In the genomic region with DNA sequence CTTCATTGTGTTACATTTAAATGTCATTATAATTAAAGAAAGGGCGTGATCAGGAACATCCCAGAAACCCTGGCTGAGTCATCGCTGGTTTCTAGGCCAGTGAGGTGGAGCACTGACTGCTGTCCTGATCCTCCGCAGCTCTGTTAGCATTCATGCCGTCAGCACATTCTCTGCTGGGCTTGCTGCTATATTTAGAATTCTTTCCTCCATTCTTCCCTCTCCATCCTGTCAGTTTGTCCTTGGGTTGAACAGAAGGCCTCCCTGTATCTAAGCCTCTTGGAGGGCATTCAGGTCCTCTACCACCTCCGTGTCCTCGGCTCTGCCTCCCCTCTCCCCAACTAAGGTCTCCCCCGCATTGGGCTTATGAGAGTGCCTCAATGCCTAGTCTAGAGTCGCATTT, we compare ENCODE assay signal across 10 mouse cellular contexts. TPM values are rescaled to one million over a fixed set of nuclear protein-coding genes. Genes with fewer than 3 reads are reported as not detected.
DNase-seq lines count a peak whose midpoint lies in the region; ATAC-seq and TF ChIP-seq lines count a peak whose summit lies in the region.
"Had no signal": no experiment of that assay in that cellular context is flagged by ENCODE, and none has a peak within 500 bp of the region (broad histone marks: within the 10 kb centered on the region; RNA-seq: fewer than 3 reads in every experiment).

No protein-coding gene starts in this region.

- no peak for TF ChIP-seq POLR2A in spleen, adult 2 months (IDR thresholded peaks at IDR 0.05; ENCODE audit: low read depth, low read length)

- intact Hi-C loops in heart, postnatal 10 days (cut with DNase I), result loop anchor here (2.0 kb wide), 1 partner anchor 16 kb away; no protein-coding TSS in a partner anchor

- ATAC-seq in hindbrain, postnatal 0 days, result no peak
- no peak for ATAC-seq in hindbrain, embryonic 12.5 days (ENCODE audit: low FRiP score)
- ATAC-seq in forebrain, embryonic 15.5 days (replicated peaks), result no peak

- no peak overlapping the region for H3K9ac ChIP-seq in hindbrain, postnatal 0 days (replicated peaks; ENCODE audit: low read length)
- H3K9ac ChIP-seq in hindbrain, embryonic 12.5 days, result no peak overlapping the region
- H3K9ac ChIP-seq in forebrain, embryonic 15.5 days (replicated peaks), result no peak overlapping the region
- H3K9ac ChIP-seq: embryonic facial prominence, embryonic 12.5 days had no signal

- WGBS in hindbrain, postnatal 0 days, result 74% methylated on average over 8 of the region's 8 CpGs
- WGBS in hindbrain, embryonic 10.5 days, result 84% methylated on average over 8 of the region's 8 CpGs
- 89% methylated on average over 8 of the region's 8 CpGs for WGBS in spleen, adult 2 months
- 85% methylated on average over 8 of the region's 8 CpGs for WGBS in hindbrain, embryonic 12.5 days
- 79% methylated on average over 8 of the region's 8 CpGs for WGBS in forebrain, embryonic 15.5 days

- no peaks in the 10 kb centered on the region for H3K27me3 ChIP-seq in hindbrain, postnatal 0 days (ENCODE audit: insufficient read depth, low read length)
- no peaks in the 10 kb centered on the region for H3K27me3 ChIP-seq in hindbrain, embryonic 10.5 days (ENCODE audit: insufficient read depth, poor library complexity, severe bottlenecking)
- 0 out of 2 replicates have a peak, but pooled peaks cover 1% of the 10 kb centered on the region for H3K27me3 ChIP-seq in spleen, adult 2 months (ENCODE audit: control insufficient read depth, insufficient read depth, low read length)
- H3K27me3 ChIP-seq in hindbrain, embryonic 12.5 days, result no peaks in the 10 kb centered on the region
- no peaks in the 10 kb centered on the region for H3K27me3 ChIP-seq in forebrain, embryonic 15.5 days
- H3K27me3 ChIP-seq: embryonic facial prominence, embryonic 12.5 days had no signal

- no peaks in the 10 kb centered on the region for H3K9me3 ChIP-seq in hindbrain, postnatal 0 days (ENCODE audit: low read length)
- H3K9me3 ChIP-seq in hindbrain, embryonic 10.5 days, result no peaks in the 10 kb centered on the region
- no peaks in the 10 kb centered on the region for H3K9me3 ChIP-seq in hindbrain, embryonic 12.5 days (replicated peaks)
- no peaks in the 10 kb centered on the region for H3K9me3 ChIP-seq in forebrain, embryonic 15.5 days
- H3K9me3 ChIP-seq: embryonic facial prominence, embryonic 12.5 days had no signal

- no peak for TF ChIP-seq CTCF in hindbrain, postnatal 0 days (IDR thresholded peaks at IDR 0.05; ENCODE audit: low read depth)
- no peak for TF ChIP-seq CTCF in spleen, adult 2 months (IDR thresholded peaks at IDR 0.05; ENCODE audit: extremely low read depth, insufficient read depth, insufficient read length, insufficient replicate concordance)

- H3K27ac ChIP-seq in hindbrain, postnatal 0 days, result no peak overlapping the region
- H3K27ac ChIP-seq in hindbrain, embryonic 10.5 days, result no peak overlapping the region
- H3K27ac ChIP-seq in spleen, adult 2 months (ENCODE audit: insufficient read depth, low read length), result peak overlapping the region; percentile 40; the same call in 1 of the 2 replicates
- no peak overlapping the region for H3K27ac ChIP-seq in hindbrain, embryonic 12.5 days
- no peak overlapping the region for H3K27ac ChIP-seq in forebrain, embryonic 15.5 days (replicated peaks)
- H3K27ac ChIP-seq: embryonic facial prominence, embryonic 12.5 days had no signal

- peak; percentile 28 for DNase-seq in hindbrain, postnatal 0 days (ENCODE audit: low spot score)
- DNase-seq in hindbrain, embryonic 10.5 days (ENCODE audit: low spot score), result no peak
- DNase-seq in spleen, adult 2 months (ENCODE audit: low read depth in 1 of 2, low spot score in 2 of 2), result no peak
- DNase-seq in spleen, postnatal 14 days (ENCODE audit: low spot score in 2 of 2), result no peak
- DNase-seq in heart, postnatal 10 days, result peak; percentile 72 to 79
- peak; percentile 73 for DNase-seq in yolk sac, embryonic 10.5 days (ENCODE audit: low spot score)
- DNase-seq: thymus, adult 2 months had no signal

- no peak overlapping the region for H3K4me3 ChIP-seq in hindbrain, postnatal 0 days (ENCODE audit: low read length)
- no peak overlapping the region for H3K4me3 ChIP-seq in hindbrain, embryonic 10.5 days
- no peak overlapping the region for H3K4me3 ChIP-seq in spleen, adult 2 months (ENCODE audit: extremely low read depth, insufficient read depth, insufficient read length)
- H3K4me3 ChIP-seq in hindbrain, embryonic 12.5 days, result no peak overlapping the region
- no peak overlapping the region for H3K4me3 ChIP-seq in forebrain, embryonic 15.5 days
- H3K4me3 ChIP-seq: embryonic facial prominence, embryonic 12.5 days had no signal

- no peaks in the 10 kb centered on the region for H3K36me3 ChIP-seq in hindbrain, postnatal 0 days (ENCODE audit: insufficient read depth, low read length)
- H3K36me3 ChIP-seq in hindbrain, embryonic 10.5 days, result peaks cover 42% of the 10 kb centered on the region
- H3K36me3 ChIP-seq in spleen, adult 2 months (ENCODE audit: control insufficient read depth, insufficient read depth, low read length), result no peaks in the 10 kb centered on the region
- no peaks in the 10 kb centered on the region for H3K36me3 ChIP-seq in hindbrain, embryonic 12.5 days
- no peaks in the 10 kb centered on the region for H3K36me3 ChIP-seq in forebrain, embryonic 15.5 days

- no peak overlapping the region for H3K4me2 ChIP-seq in hindbrain, postnatal 0 days (ENCODE audit: low read depth, low read length)
- no peak overlapping the region for H3K4me2 ChIP-seq in hindbrain, embryonic 12.5 days (replicated peaks)
- no peak overlapping the region for H3K4me2 ChIP-seq in forebrain, embryonic 15.5 days (replicated peaks)
- H3K4me2 ChIP-seq: embryonic facial prominence, embryonic 12.5 days had no signal

- H3K4me1 ChIP-seq in hindbrain, postnatal 0 days (ENCODE audit: insufficient read depth, low read length), result no peaks in the 10 kb centered on the region
- H3K4me1 ChIP-seq in hindbrain, embryonic 10.5 days (replicated peaks), result peaks cover 20% of the 10 kb centered on the region
- peaks cover 4% of the 10 kb centered on the region; the same call in 1 of the 2 replicates for H3K4me1 ChIP-seq in spleen, adult 2 months (ENCODE audit: control insufficient read depth, insufficient read depth, insufficient read length)
- H3K4me1 ChIP-seq in hindbrain, embryonic 12.5 days, result peaks cover 8% of the 10 kb centered on the region; the same call in 1 of the 2 replicates
- peaks cover 5% of the 10 kb centered on the region; the same call in 1 of the 2 replicates for H3K4me1 ChIP-seq in forebrain, embryonic 15.5 days

RNA-seq across cellular contexts. Expression of a gene that starts 6.2 kb away (rescaled TPM):
- 2.2 and 2.7 TPM in 2 replicates for total RNA-seq in hindbrain, postnatal 0 days (2014; rRNA removed)
- 2.2 and 2.6 TPM in 2 replicates for polyA plus RNA-seq in hindbrain, postnatal 0 days (2015; fragmentation: Nextera tagmentation; extraction: Ambion mirVana)
- polyA plus RNA-seq in hindbrain, embryonic 10.5 days (2016; fragmentation: Nextera tagmentation; extraction: Ambion mirVana), result 19.3 and 25.9 TPM in 2 replicates
- 0.39 and 0.80 TPM in 2 replicates for polyA plus RNA-seq in spleen, adult 2 months (2012; rRNA removed)
- total RNA-seq in heart, postnatal 10 days (2021), result 1 to 10 TPM in 1 of 2 experiments, under 1 TPM in 1; 0.60 to 1.1 TPM
- 6.3 and 7.6 TPM in 2 replicates for polyA plus RNA-seq in hindbrain, embryonic 12.5 days (2016; fragmentation: Nextera tagmentation; extraction: Ambion mirVana)
- polyA plus RNA-seq in forebrain, embryonic 15.5 days (2015; fragmentation: Nextera tagmentation; extraction: Ambion mirVana), result 5.1 and 6.8 TPM in 2 replicates

RNA-seq across cellular contexts. Expression of a gene that starts 18.2 kb away (rescaled TPM):
- 133 and 146 TPM in 2 replicates for total RNA-seq in hindbrain, postnatal 0 days (2014; rRNA removed)
- 177 and 182 TPM in 2 replicates for polyA plus RNA-seq in hindbrain, postnatal 0 days (2015; fragmentation: Nextera tagmentation; extraction: Ambion mirVana)
- polyA plus RNA-seq in hindbrain, embryonic 10.5 days (2016; fragmentation: Nextera tagmentation; extraction: Ambion mirVana), result 115 and 125 TPM in 2 replicates
- 37.4 and 55.2 TPM in 2 replicates for polyA plus RNA-seq in spleen, adult 2 months (2012; rRNA removed)
- 100 to 1,000 TPM; 159 to 165 TPM for total RNA-seq in heart, postnatal 10 days (2021)
- polyA plus RNA-seq in hindbrain, embryonic 12.5 days (2016; fragmentation: Nextera tagmentation; extraction: Ambion mirVana), result 137 and 140 TPM in 2 replicates
- polyA plus RNA-seq in forebrain, embryonic 15.5 days (2015; fragmentation: Nextera tagmentation; extraction: Ambion mirVana), result 157 and 161 TPM in 2 replicates

RNA-seq across cellular contexts. Expression of a gene that starts 20.5 kb away (rescaled TPM):
- total RNA-seq in hindbrain, postnatal 0 days (2014; rRNA removed), result 121 and 142 TPM in 2 replicates
- polyA plus RNA-seq in hindbrain, postnatal 0 days (2015; fragmentation: Nextera tagmentation; extraction: Ambion mirVana), result 41.1 and 43.5 TPM in 2 replicates
- 3.1 and 4.3 TPM in 2 replicates for polyA plus RNA-seq in hindbrain, embryonic 10.5 days (2016; fragmentation: Nextera tagmentation; extraction: Ambion mirVana)
- polyA plus RNA-seq in spleen, adult 2 months (2012; rRNA removed), result 29.4 and 36.2 TPM in 2 replicates
- total RNA-seq in heart, postnatal 10 days (2021), result 10 to 100 TPM in 1 of 2 experiments, 1 to 10 TPM in 1; 9.5 to 12.7 TPM
- polyA plus RNA-seq in hindbrain, embryonic 12.5 days (2016; fragmentation: Nextera tagmentation; extraction: Ambion mirVana), result 9.7 and 9.8 TPM in 2 replicates
- polyA plus RNA-seq in forebrain, embryonic 15.5 days (2015; fragmentation: Nextera tagmentation; extraction: Ambion mirVana), result 10.8 and 12.3 TPM in 2 replicates

RNA-seq across cellular contexts. Expression of a gene that starts 35.0 kb away (rescaled TPM):
- total RNA-seq in hindbrain, postnatal 0 days (2014; rRNA removed), result 30.4 and 32.7 TPM in 2 replicates
- 10.0 and 11.3 TPM in 2 replicates for polyA plus RNA-seq in hindbrain, postnatal 0 days (2015; fragmentation: Nextera tagmentation; extraction: Ambion mirVana)
- polyA plus RNA-seq in hindbrain, embryonic 10.5 days (2016; fragmentation: Nextera tagmentation; extraction: Ambion mirVana), result 8.6 and 10.3 TPM in 2 replicates
- 8.0 and 8.3 TPM in 2 replicates for polyA plus RNA-seq in spleen, adult 2 months (2012; rRNA removed)
- total RNA-seq in heart, postnatal 10 days (2021), result 10 to 100 TPM; 38.2 to 45.2 TPM
- polyA plus RNA-seq in hindbrain, embryonic 12.5 days (2016; fragmentation: Nextera tagmentation; extraction: Ambion mirVana), result 36.7 and 42.8 TPM in 2 replicates
- 11.8 and 27.5 TPM in 2 replicates for polyA plus RNA-seq in forebrain, embryonic 15.5 days (2015; fragmentation: Nextera tagmentation; extraction: Ambion mirVana)

RNA-seq across cellular contexts. Expression of a gene that starts 48.9 kb away (rescaled TPM):
- total RNA-seq in hindbrain, postnatal 0 days (2014; rRNA removed), result 667 and 752 TPM in 2 replicates
- 4,115 and 4,307 TPM in 2 replicates for polyA plus RNA-seq in hindbrain, postnatal 0 days (2015; fragmentation: Nextera tagmentation; extraction: Ambion mirVana)
- polyA plus RNA-seq in hindbrain, embryonic 10.5 days (2016; fragmentation: Nextera tagmentation; extraction: Ambion mirVana), result 2,849 and 3,914 TPM in 2 replicates
- 13.8 and 17.1 TPM in 2 replicates for polyA plus RNA-seq in spleen, adult 2 months (2012; rRNA removed)
- 100 to 1,000 TPM; 131 to 137 TPM for total RNA-seq in heart, postnatal 10 days (2021)
- 4,582 and 4,772 TPM in 2 replicates for polyA plus RNA-seq in hindbrain, embryonic 12.5 days (2016; fragmentation: Nextera tagmentation; extraction: Ambion mirVana)
- 7,875 and 7,989 TPM in 2 replicates for polyA plus RNA-seq in forebrain, embryonic 15.5 days (2015; fragmentation: Nextera tagmentation; extraction: Ambion mirVana)

Comparison
In these comparisons a context has a peak if more than half of its experiments do, and no peak if none do; other contexts are left out.
1. DNase-seq: peak in hindbrain, postnatal 0 days (single experiment), heart, postnatal 10 days (2 of 2) and yolk sac, embryonic 10.5 days (single experiment); none in hindbrain, embryonic 10.5 days (single experiment), spleen, adult 2 months (0 of 2) and spleen, postnatal 14 days (0 of 2).